Mouse (Mus musculus) left cerebral cortex, postnatal 14 days (tissue): ENCODE data around the gene Cradd. TPM values are rescaled to one million over a fixed set of nuclear protein-coding genes. Genes with fewer than 3 reads are reported as not detected.

Experiments
- DNase-seq, 2 experiments: peaks; one replicate each; pipeline ENCODE4 v3.0.0; 2021 to 2022; ENCODE audit warnings: low spot score in 2 of 2, mixed read lengths in 1 of 2
- intact Hi-C: fragments of 180-260 bp; cut with DNase I; formaldehyde crosslinking; loops from one replicate; pipeline ENCODE4 v1.15.1; 2025
- total RNA-seq, 2 experiments: library from RNA; stranded (reverse); gene quantifications; 2 replicates each; pipeline ENCODE4 v1.2.3; 2021

The Cradd gene
- total RNA-seq, 2 experiments from 2014 or later: 5.2 to 6.9 TPM

DNA sequence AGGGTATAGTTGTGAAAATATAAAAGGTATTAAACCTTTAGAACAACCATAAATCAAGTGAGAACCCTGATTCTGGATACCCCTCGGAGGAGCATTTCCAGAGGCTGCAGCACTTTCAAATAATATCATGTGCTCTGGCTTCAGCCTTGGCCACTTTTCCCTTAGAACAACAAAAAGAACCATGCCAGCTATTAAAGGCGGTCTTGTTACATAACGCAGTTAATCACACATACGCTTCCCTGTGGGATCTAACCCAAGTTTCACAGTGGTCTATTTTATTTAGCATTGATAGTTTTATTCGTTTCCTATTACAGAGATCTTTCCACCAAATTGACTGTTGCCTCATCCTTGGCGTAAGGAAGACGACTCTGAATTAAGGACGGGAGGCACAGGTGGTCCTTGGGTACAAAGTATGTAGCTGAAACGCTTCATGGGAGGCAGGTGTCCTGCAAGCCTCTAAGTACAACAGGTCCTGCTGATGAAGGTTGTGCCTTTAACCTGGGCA is 132.7 kb downstream of the Cradd start:
- no peak for DNase-seq
- intact Hi-C loops: no loop called here

- no peak for DNase-seq
- intact Hi-C loops: no loop called here
Observed at GRCm38 (mm10) chr10:95189550-95190211, 134.3 kb downstream of the Cradd start.

DNA sequence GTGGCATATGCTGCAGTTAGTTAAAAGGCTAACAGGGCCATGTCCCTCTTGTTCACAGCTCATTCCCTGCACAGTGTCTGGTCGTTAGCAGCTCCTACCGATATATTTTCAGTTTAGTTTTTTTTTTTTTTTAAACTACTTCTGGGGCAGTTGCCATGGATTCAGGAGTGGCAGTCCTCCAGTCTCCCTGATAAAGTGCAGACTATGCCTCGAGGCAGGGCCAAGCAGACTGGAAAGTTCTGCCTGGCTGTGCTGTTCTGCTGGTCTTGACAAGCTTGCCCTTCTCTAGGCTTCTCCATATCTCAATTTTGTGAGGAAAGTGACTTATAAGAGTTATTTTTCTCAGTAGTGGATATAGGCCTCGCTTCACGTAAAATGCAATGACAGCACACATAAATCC is 139.7 kb downstream of the Cradd start:
- no peak for DNase-seq
- intact Hi-C loops: no loop called here

DNA sequence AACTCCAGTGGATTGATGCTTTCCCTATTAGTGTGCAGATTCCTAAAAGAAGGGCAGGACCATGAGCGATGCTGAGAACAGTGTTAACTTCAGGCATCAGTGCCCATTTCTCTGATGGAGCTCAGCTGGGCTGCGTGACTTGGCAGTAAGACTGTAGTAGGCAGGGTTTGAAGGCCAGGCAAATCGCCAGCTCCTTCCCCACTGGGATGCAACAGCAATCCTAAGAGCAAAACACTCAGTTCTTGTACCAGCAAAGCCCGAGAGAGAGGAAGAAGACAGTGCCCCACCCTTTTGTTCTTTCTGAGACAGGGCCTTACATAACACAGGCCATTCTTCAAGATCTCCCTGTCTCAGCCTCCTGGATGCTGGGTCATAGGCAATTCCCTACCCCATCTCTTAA is 140.9 kb downstream of the Cradd start:
- peak; percentile 69 to 73 for DNase-seq
- intact Hi-C loops: no loop called here

- intact Hi-C loops: no loop called here
- DNase-seq: no peak
Observed at GRCm38 (mm10) chr10:95182405-95182804, 141.5 kb downstream of the Cradd start.

- intact Hi-C loops: no loop called here
- peak; percentile 42 to 63 for DNase-seq
Observed at GRCm38 (mm10) chr10:95181553-95181952, 142.4 kb downstream of the Cradd start.

DNA sequence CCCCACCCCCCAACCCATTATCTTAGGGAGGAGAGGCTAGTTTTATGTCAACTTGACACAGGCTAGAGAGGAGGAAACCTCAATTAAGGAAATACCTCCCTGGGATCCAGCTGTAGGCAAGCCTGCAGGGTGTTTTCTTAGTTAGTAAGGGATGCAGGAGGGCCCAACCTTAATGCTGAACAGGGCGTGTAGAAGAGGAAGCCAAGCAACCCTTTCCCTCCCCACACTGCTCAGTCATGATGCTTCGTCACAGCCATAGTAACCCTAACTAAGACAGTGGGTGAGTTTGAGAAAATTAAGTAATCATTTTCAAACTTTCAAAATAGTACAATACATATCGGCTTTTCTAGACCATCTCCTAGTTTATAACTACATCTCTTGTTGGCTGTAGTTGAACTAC is 143.0 kb downstream of the Cradd start:
- intact Hi-C loops: no loop called here
- DNase-seq: no peak

GRCm38 (mm10) chr10:95180177-95180576 is 143.8 kb downstream of the Cradd start:
- intact Hi-C loops: no loop called here
- DNase-seq: no peak

- DNase-seq: no peak
- intact Hi-C loops: no loop called here
Observed at GRCm38 (mm10) chr10:95178785-95179184, 145.1 kb downstream of the Cradd start.

DNA sequence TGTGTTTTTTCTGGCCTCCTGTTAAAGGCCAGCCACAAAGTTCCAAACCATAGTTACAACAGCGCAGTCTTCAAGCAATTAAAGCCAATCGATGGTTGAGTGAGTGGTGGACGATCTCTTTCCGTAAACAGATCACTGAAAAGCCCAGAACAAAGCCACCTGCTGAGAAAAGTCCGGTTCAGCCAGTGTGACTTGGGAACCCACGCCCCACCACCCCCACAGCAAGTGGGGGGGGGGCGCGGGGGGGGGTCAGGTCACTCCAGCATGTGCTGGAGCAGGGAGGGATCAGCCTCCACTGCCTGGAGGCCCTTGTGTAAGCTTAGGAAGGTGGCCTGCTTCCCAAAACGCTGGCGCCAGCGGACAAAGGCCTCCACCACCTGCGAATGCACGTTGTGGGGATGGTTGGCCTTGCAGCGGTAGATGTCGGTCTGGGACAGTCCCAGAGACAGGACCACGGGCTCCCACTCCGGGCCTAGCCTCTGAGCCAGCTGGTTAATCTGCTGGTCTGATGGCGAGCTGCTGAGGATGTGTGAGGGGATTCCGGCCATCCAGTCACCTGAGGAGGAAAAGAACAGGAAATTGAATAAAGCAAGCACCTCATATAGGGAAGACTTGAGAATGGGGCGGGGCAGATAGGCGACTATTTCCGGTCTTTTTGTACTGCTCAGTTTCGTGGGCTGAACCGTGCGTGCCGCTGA is 148.4 kb downstream of the Cradd start:
- intact Hi-C loops: no loop called here

DNA sequence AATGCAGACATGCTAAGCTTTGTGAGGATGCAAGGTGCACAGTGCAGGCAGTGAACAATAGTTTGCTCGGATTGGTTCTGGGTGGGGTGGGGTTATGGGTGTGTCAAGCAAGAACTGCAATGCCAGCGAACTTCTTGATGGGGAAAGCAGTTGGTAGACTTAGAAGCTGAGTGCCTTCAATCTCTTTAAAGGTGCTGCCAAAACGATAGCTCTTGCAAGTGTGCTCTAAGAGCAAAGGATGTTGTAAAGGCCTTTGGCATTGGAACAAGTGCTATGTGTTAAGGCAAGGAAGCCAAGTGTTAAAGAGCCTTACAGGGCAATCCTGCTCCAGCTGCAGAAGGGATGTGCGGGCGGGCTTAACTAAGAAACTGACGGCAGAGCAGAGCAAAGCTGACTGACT is 149.7 kb downstream of the Cradd start:
- intact Hi-C loops: no loop called here
- DNase-seq: no peak

More for the DNA sequence above, 148.4 kb downstream of the Cradd start:
- DNase-seq: no peak

GRCm38 (mm10) chr10:95170721-95171354 is 153.1 kb downstream of the Cradd start:
- DNase-seq: no peak
- intact Hi-C loops: no loop called here

DNA sequence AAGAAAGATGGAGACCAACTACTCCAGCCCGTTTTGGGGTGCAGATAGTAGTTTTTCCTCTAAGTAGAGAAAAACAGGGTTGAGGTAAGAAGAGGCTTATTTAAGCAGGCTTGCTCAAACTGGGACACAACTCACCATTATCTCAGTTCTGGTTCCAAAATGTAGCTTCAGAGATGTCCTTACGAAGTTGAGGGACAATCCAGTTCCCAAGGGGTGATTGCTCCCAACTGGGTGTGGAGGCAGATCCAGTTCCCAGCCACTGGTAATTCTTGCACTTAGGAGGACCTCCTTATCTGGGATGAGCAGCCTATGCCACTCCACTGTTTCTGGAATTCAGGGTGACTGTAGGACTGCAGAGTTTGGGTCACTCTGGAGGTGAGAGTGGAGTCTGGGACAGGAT is 159.0 kb downstream of the Cradd start:
- DNase-seq: no peak
- intact Hi-C loops: no loop called here

DNA sequence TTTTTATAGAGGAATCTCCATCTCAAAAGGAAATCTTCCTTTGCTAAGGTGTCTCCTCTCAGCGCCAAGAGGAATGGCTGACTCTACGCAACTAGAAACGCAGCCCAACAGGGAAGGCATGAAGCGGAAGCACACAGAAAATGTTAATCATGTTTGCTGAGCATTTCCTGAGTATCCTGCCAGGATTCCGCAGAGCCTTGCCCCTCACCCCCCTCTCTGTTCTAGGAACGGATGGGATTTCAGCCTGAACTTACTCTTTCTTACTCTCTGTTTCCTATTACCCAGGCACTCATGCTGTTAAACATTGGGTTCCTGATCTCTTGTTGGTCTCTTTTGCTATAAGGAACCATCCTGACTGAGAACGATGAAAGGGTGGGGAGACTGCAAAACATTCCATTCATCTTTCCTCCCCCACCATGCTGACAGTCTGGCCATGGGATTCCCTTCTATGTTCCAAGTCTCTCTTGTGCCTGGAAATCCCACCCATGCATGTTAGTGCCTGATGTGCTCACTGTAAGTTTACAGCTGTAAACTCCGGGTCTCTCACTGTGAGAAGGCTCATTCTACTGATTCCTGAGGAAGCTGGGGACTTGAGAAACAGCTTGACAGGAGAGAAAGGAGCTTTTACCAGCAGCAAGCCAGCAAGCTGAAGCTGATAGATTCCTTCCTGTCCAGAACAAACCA is 161.1 kb downstream of the Cradd start:
- intact Hi-C loops: no loop called here
- DNase-seq: no peak

- DNase-seq: no peak
- intact Hi-C loops: no loop called here
Observed at GRCm38 (mm10) chr10:95159675-95160256, 164.2 kb downstream of the Cradd start.

GRCm38 (mm10) chr10:95156410-95156809 is 167.5 kb downstream of the Cradd start:
- DNase-seq: no peak
- intact Hi-C loops: no loop called here

DNA sequence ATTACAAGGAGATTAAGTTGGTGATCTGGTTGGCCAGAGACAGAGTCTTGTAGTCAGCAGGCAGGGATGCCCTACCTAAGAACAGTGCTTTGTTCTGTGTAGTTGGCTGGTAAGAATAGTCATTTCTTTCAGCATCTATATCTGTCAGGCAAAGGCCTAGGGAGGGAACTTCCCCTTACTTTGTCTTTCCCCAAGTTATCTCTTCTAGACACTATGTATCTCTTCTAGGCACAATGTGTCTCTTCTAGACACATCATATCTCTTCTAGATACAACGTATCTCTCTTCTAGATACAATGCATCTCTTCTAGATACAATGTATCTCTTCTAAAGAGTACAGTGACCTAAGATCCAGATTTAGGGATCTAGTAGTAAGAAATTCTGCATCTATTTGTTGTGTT is 169.3 kb downstream of the Cradd start:
- DNase-seq: no peak
- intact Hi-C loops: no loop called here

DNA sequence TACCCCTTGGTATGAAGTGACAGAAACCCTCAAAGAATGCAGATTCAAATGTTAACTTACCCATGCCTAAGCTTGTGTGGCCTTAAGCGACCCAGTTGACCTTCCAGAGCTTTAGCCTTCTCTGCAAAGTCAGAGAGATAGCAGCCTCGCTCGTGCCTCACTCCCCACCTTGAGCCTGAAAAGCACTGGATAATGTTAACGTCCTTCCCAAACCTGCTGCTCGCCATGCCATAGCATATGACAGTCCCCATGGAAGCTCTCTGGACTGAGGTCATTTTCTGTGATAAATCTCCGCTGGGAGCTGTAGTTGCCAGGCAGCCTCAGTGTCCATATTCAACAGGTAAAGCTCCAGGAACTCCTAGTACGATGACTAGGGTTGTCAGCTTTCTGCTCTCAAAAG is 170.7 kb downstream of the Cradd start:
- intact Hi-C loops: no loop called here
- DNase-seq: no peak

GRCm38 (mm10) chr10:95152503-95152989 is 171.4 kb downstream of the Cradd start:
- intact Hi-C loops: no loop called here
- no peak for DNase-seq
